In genomic region chr2:122467351-122468013, GRCm38 (mm10) we compare ENCODE assay signal across 8 mouse cellular contexts. TPM values are rescaled to one million over a fixed set of nuclear protein-coding genes. Genes with fewer than 3 reads are reported as not detected.
DNase-seq lines count a peak whose midpoint lies in the region; ATAC-seq lines count a peak whose summit lies in the region.

No protein-coding gene starts in this region.

- H3K36me3 ChIP-seq in embryonic facial prominence, embryonic 10.5 days (replicated peaks), result no peaks in the 10 kb centered on the region
- no peaks in the 10 kb centered on the region for H3K36me3 ChIP-seq in intestine, embryonic 16.5 days (ENCODE audit: control insufficient read depth, insufficient read depth, low read length)

- H3K4me2 ChIP-seq in intestine, embryonic 16.5 days (ENCODE audit: low read depth, low read length), result peak overlapping the region; percentile 87

- peak overlapping the region; percentile 63 for H3K27ac ChIP-seq in embryonic facial prominence, embryonic 10.5 days (replicated peaks)
- no peak overlapping the region for H3K27ac ChIP-seq in intestine, embryonic 16.5 days (ENCODE audit: low read length)

- ATAC-seq in intestine, embryonic 16.5 days, result peak; percentile 100

- 2% methylated on average over 46 of the region's 46 CpGs for WGBS in embryonic facial prominence, embryonic 10.5 days
- under 1% methylated on average over 44 of the region's 46 CpGs for WGBS in intestine, embryonic 16.5 days

- peaks cover 10% of the 10 kb centered on the region for H3K4me1 ChIP-seq in embryonic facial prominence, embryonic 10.5 days
- H3K4me1 ChIP-seq in intestine, embryonic 16.5 days (ENCODE audit: control insufficient read depth, insufficient read depth, low read length), result peaks cover 5% of the 10 kb centered on the region; the same call in 1 of the 2 replicates

- peaks cover 21% of the 10 kb centered on the region for H3K27me3 ChIP-seq in embryonic facial prominence, embryonic 10.5 days (replicated peaks; ENCODE audit: low read depth, poor library complexity, severe bottlenecking)
- no peaks in the 10 kb centered on the region for H3K27me3 ChIP-seq in intestine, embryonic 16.5 days (replicated peaks; ENCODE audit: control insufficient read depth, insufficient read depth, low read length)

- H3K4me3 ChIP-seq in embryonic facial prominence, embryonic 10.5 days, result peak overlapping the region; percentile 66
- H3K4me3 ChIP-seq in intestine, embryonic 16.5 days (ENCODE audit: low read length), result peak overlapping the region; percentile 52

- no peaks in the 10 kb centered on the region for H3K9me3 ChIP-seq in embryonic facial prominence, embryonic 10.5 days
- no peaks in the 10 kb centered on the region for H3K9me3 ChIP-seq in intestine, embryonic 16.5 days (ENCODE audit: control insufficient read depth, low read length)

- intact Hi-C loops in left cerebral cortex, postnatal 25 days (cut with DNase I), result loop anchor here (1.0 to 10.0 kb wide), 2 partner anchors 86 to 157 kb away; no protein-coding TSS in a partner anchor

- DNase-seq in adrenal gland, postnatal 14 days, result peak; percentile 96
- peak; percentile 98 for DNase-seq in embryonic facial prominence, embryonic 10.5 days (ENCODE audit: low spot score)
- peak; percentile 20 for DNase-seq in gonadal fat pad, adult 2 months (ENCODE audit: low read depth)
- DNase-seq in left cerebral cortex, postnatal 25 days (ENCODE audit: low spot score in 2 of 2), result peak; percentile 81 to 82
- peak; percentile 95 for DNase-seq in mesoderm, embryonic 11.5 days (ENCODE audit: low read depth, low spot score)
- peak; percentile 88 for DNase-seq in right cerebral cortex, postnatal 25 days
- DNase-seq in urinary bladder, postnatal 36 days (ENCODE audit: low spot score in 2 of 2), result peak; percentile 83 to 94

- peak overlapping the region; percentile 64 for H3K9ac ChIP-seq in intestine, embryonic 16.5 days (ENCODE audit: low read depth, low read length)

RNA-seq across cellular contexts. Expression of gene Gm14085, which starts 17.3 kb away (rescaled TPM):
- total RNA-seq in adrenal gland, postnatal 14 days (2021), result 0.30 and 1.3 TPM in 2 replicates
- polyA plus RNA-seq in embryonic facial prominence, embryonic 10.5 days (2016; fragmentation: Nextera tagmentation; extraction: Ambion mirVana), result not detected in 2 replicates
- polyA plus RNA-seq in gonadal fat pad, adult 2 months (2012; rRNA removed), result 0.03 and 0.62 TPM in 2 replicates
- 0.53 and 0.75 TPM in 2 replicates for polyA plus RNA-seq in intestine, embryonic 16.5 days (2015; fragmentation: Nextera tagmentation; extraction: Ambion mirVana)
- under 1 TPM in 1 of 2 experiments, not detected in 1; 0.09 TPM for total RNA-seq in left cerebral cortex, postnatal 25 days (2021)

RNA-seq across cellular contexts. Expression of gene Slc28a2, which starts 41.2 kb away (rescaled TPM):
- total RNA-seq in adrenal gland, postnatal 14 days (2021), result 11.1 and 18.9 TPM in 2 replicates
- 0.10 and 0.19 TPM in 2 replicates for polyA plus RNA-seq in embryonic facial prominence, embryonic 10.5 days (2016; fragmentation: Nextera tagmentation; extraction: Ambion mirVana)
- polyA plus RNA-seq in gonadal fat pad, adult 2 months (2012; rRNA removed), result 9.3 and 13.3 TPM in 2 replicates
- polyA plus RNA-seq in intestine, embryonic 16.5 days (2015; fragmentation: Nextera tagmentation; extraction: Ambion mirVana), result 93.5 and 105 TPM in 2 replicates
- not detected for total RNA-seq in left cerebral cortex, postnatal 25 days (2021)

Comparison
In these comparisons a context has a peak if more than half of its experiments do, and no peak if none do; other contexts are left out.
1. DNase-seq: peak in every context shown above with its lines; median percentile 98 in embryonic facial prominence, embryonic 10.5 days; 96 in adrenal gland, postnatal 14 days; 95 in mesoderm, embryonic 11.5 days; 88 in urinary bladder, postnatal 36 days; 88 in right cerebral cortex, postnatal 25 days; 82 in left cerebral cortex, postnatal 25 days; 20 in gonadal fat pad, adult 2 months.